Mouse (Mus musculus) embryonic facial prominence, embryonic 12.5 days (tissue): ENCODE measurements around the gene Olfr558. TPM values are rescaled to one million over a fixed set of nuclear protein-coding genes. Genes with fewer than 3 reads are reported as not detected.

Source experiments
- ATAC-seq: fragments of 200-750 bp; cut with Nextera tagmentation; 2 replicates; pipeline ENCODE4 v1.8.0; 2017; ENCODE audit not compliant: insufficient number of reproducible peaks, insufficient read depth, low FRiP score, low TSS enrichment
- H3K27ac ChIP-seq: fragments of 300-500 bp; sonication (generic); 2 replicates; pipeline ENCODE4 v1.5.1; 2016; ENCODE audit warnings: mild to moderate bottlenecking
- H3K27me3 ChIP-seq: fragments of 300-500 bp; sonication (generic); 2 replicates; pipeline ENCODE4 v1.6.1; 2016; ENCODE audit warnings: mild to moderate bottlenecking, moderate library complexity
- H3K36me3 ChIP-seq: fragments of 300-500 bp; sonication (generic); 2 replicates; pipeline ENCODE4 v1.6.1; 2016; ENCODE audit warnings: mild to moderate bottlenecking
- H3K4me1 ChIP-seq: fragments of 300-500 bp; sonication (generic); 2 replicates; pipeline ENCODE4 v1.6.1; 2016
- H3K4me2 ChIP-seq: fragments of 300-500 bp; sonication (generic); replicated peaks from 2 replicates; pipeline ENCODE4 v1.6.1; 2016; ENCODE audit warnings: mild to moderate bottlenecking, moderate library complexity
- H3K4me3 ChIP-seq: fragments of 300-500 bp; sonication (generic); 2 replicates; pipeline ENCODE4 v1.5.1; 2016; ENCODE audit warnings: mild to moderate bottlenecking
- H3K9ac ChIP-seq: fragments of 300-500 bp; sonication (generic); 2 replicates; pipeline ENCODE4 v1.6.1; 2016; ENCODE audit warnings: mild to moderate bottlenecking, moderate library complexity
- H3K9me3 ChIP-seq: fragments of 300-500 bp; sonication (generic); 2 replicates; pipeline ENCODE4 v1.6.1; 2016; ENCODE audit warnings: mild to moderate bottlenecking, moderate library complexity
- WGBS: fragments of 180-500 bp; shearing (Covaris S2); methylation state at CpG from one replicate; pipeline ENCODE4 v1.1.7; 2016; 5-methylcytosine and 5-hydroxymethylcytosine counted together
- polyA plus RNA-seq: library from polyadenylated mRNA; unstranded; fragments of >200 nt; fragmentation: Nextera tagmentation; extraction: Ambion mirVana; gene quantifications from 2 replicates; pipeline ENCODE4 v1.2.1, GENCODE M21; 2016

The Olfr558 gene
- polyA plus RNA-seq, 1 experiment from 2014 or later: 0.55 TPM

GRCm38 (mm10) chr7:102737705-102738104, 35.7 kb downstream of the Olfr558 start:
- Histone ChIP-seq H3K4me2 (no peak overlapping the region), H3K36me3 (no peaks in the 10 kb centered on the region)
- ATAC-seq: no peak

GRCm38 (mm10) chr7:102752086-102752485, 50.1 kb downstream of the Olfr558 start:
- H3K9me3 ChIP-seq: no peaks in the 10 kb centered on the region
- no peak overlapping the region for H3K4me3 ChIP-seq
- H3K4me2 ChIP-seq: no peak overlapping the region
- no peak for ATAC-seq
- WGBS: 23% methylated on average over 1 of the region's 1 CpGs
- H3K27me3 ChIP-seq: no peaks in the 10 kb centered on the region
- H3K27ac ChIP-seq: no peak overlapping the region
- no peak overlapping the region for H3K9ac ChIP-seq
- no peaks in the 10 kb centered on the region for H3K4me1 ChIP-seq
- H3K36me3 ChIP-seq: no peaks in the 10 kb centered on the region

More at GRCm38 (mm10) chr7:102737705-102738104, 35.7 kb downstream of the Olfr558 start:
- Histone ChIP-seq H3K27ac (no peak overlapping the region), H3K4me3 (no peak overlapping the region), H3K27me3 (no peaks in the 10 kb centered on the region), H3K9ac (no peak overlapping the region), H3K4me1 (no peaks in the 10 kb centered on the region), H3K9me3 (no peaks in the 10 kb centered on the region)
- 53% methylated on average over 2 of the region's 2 CpGs for WGBS

- ATAC-seq: no peak
These were observed 57.3 kb downstream of the Olfr558 start, which contains the start of the genes Olfr560 and Olfr78 for GRCm38 (mm10) chr7:102759266-102759665. Gene Olfr560, minus strand, starts transcription at chr7:102759366. Gene Olfr78, minus strand, starts transcription at chr7:102759471.

More at GRCm38 (mm10) chr7:102759266-102759665, 57.3 kb downstream of the Olfr558 start, which contains the start of the genes Olfr560 and Olfr78:
- Histone ChIP-seq H3K27me3 (no peaks in the 10 kb centered on the region), H3K36me3 (no peaks in the 10 kb centered on the region), H3K27ac (no peak within 1 kb of the TSS), H3K4me2 (no peak within 1 kb of the TSS), H3K9me3 (no peaks in the 10 kb centered on the region), H3K4me3 (no peak within 1 kb of the TSS), H3K9ac (no peak within 1 kb of the TSS), H3K4me1 (no peaks in the 10 kb centered on the region)
- 73% methylated on average over 4 of the region's 4 CpGs for WGBS

Other genes starting within 250 kb of the Olfr558 start
- 0.33 and 0.80 TPM in 2 replicates for gene Olfr543, start 220.5 kb upstream of the Olfr558 start, polyA plus RNA-seq
- gene Olfr544, start 213.9 kb upstream of the Olfr558 start, polyA plus RNA-seq: 0.10 and 0.13 TPM in 2 replicates
- gene Olfr545, start 202.6 kb upstream of the Olfr558 start, polyA plus RNA-seq: 0.13 and 0.14 TPM in 2 replicates
- not detected in 2 replicates for gene Olfr547, start 167.5 kb upstream of the Olfr558 start, polyA plus RNA-seq
- not detected in 2 replicates for gene Olfr548-ps1, start 161.3 kb upstream of the Olfr558 start, polyA plus RNA-seq
- not detected in 2 replicates for gene Olfr549, start 152.3 kb upstream of the Olfr558 start, polyA plus RNA-seq
- gene Trim21, start 136.7 kb upstream of the Olfr558 start, polyA plus RNA-seq: 0.51 and 0.59 TPM in 2 replicates
- gene Olfr550, start 130.8 kb upstream of the Olfr558 start, polyA plus RNA-seq: 0.04 and 0.14 TPM in 2 replicates
- not detected in 2 replicates for gene Olfr551, start 110.3 kb upstream of the Olfr558 start, polyA plus RNA-seq
- not detected in 2 replicates for gene Olfr552, start 104.4 kb upstream of the Olfr558 start, polyA plus RNA-seq
- gene Olfr553, start 84.0 kb upstream of the Olfr558 start, polyA plus RNA-seq: not detected in 2 replicates
- gene Olfr554, start 63.8 kb upstream of the Olfr558 start, polyA plus RNA-seq: not detected in 2 replicates
- not detected in 2 replicates for gene Olfr555, start 43.4 kb upstream of the Olfr558 start, polyA plus RNA-seq
- gene Olfr556, start 37.3 kb upstream of the Olfr558 start, polyA plus RNA-seq: not detected in 2 replicates
- gene Trim68, start 14.9 kb upstream of the Olfr558 start, polyA plus RNA-seq: 16.4 and 17.4 TPM in 2 replicates
- gene Olfr557, start 6.3 kb upstream of the Olfr558 start, polyA plus RNA-seq: not detected in 2 replicates
- gene Olfr33, start 16.9 kb downstream of the Olfr558 start, polyA plus RNA-seq: not detected in 2 replicates
- not detected in 2 replicates for gene Olfr559, start 25.3 kb downstream of the Olfr558 start, polyA plus RNA-seq
- not detected in 2 replicates for gene Olfr560, start 57.2 kb downstream of the Olfr558 start, polyA plus RNA-seq
- gene Olfr78, start 57.3 kb downstream of the Olfr558 start, polyA plus RNA-seq: 0.18 and 0.19 TPM in 2 replicates
- gene Olfr561, start 69.0 kb downstream of the Olfr558 start, polyA plus RNA-seq: not detected in 2 replicates
- gene Olfr564, start 101.3 kb downstream of the Olfr558 start, polyA plus RNA-seq: not detected in 2 replicates
- gene Olfr566, start 156.6 kb downstream of the Olfr558 start, polyA plus RNA-seq: not detected in 2 replicates
- gene Olfr568, start 174.9 kb downstream of the Olfr558 start, polyA plus RNA-seq: not detected in 2 replicates
- not detected in 2 replicates for gene Olfr569, start 188.7 kb downstream of the Olfr558 start, polyA plus RNA-seq
- gene Olfr570, start 192.4 kb downstream of the Olfr558 start, polyA plus RNA-seq: not detected in 2 replicates
- 0.06 and 0.23 TPM in 2 replicates for gene Olfr571, start 215.3 kb downstream of the Olfr558 start, polyA plus RNA-seq
- gene Olfr572, start 222.2 kb downstream of the Olfr558 start, polyA plus RNA-seq: not detected in 2 replicates
- not detected in 2 replicates for gene Olfr573-ps1, start 240.4 kb downstream of the Olfr558 start, polyA plus RNA-seq
- gene Olfr574, start 246.3 kb downstream of the Olfr558 start, polyA plus RNA-seq: not detected in 2 replicates